Mouse (Mus musculus) midbrain, embryonic 16.5 days (tissue): ENCODE results near the gene Srf. TPM values are rescaled to one million over a fixed set of nuclear protein-coding genes. Genes with fewer than 3 reads are reported as not detected.

Source experiments
- ATAC-seq: fragments of 200-750 bp; cut with Nextera tagmentation; 2 replicates; pipeline ENCODE4 v1.8.0; 2017; ENCODE audit warnings: moderate TSS enrichment
- H3K27ac ChIP-seq: fragments of 300-500 bp; sonication (generic); 2 replicates; pipeline ENCODE4 v1.5.1; 2014; ENCODE audit warnings: mild to moderate bottlenecking, low read length, mixed read lengths
- H3K27me3 ChIP-seq: fragments of 300-500 bp; sonication (generic); 2 replicates; pipeline ENCODE4 v1.6.1; 2014; ENCODE audit warnings: low read depth, low read length, mixed read lengths; ENCODE audit not compliant: control insufficient read depth, insufficient read depth
- H3K36me3 ChIP-seq: fragments of 300-500 bp; sonication (generic); 2 replicates; pipeline ENCODE4 v1.6.1; 2014; ENCODE audit warnings: mild to moderate bottlenecking, low read length, moderate library complexity, mixed read lengths; ENCODE audit not compliant: control insufficient read depth, insufficient read depth
- H3K4me1 ChIP-seq: fragments of 300-500 bp; sonication (generic); 2 replicates; pipeline ENCODE4 v1.6.1; 2014; ENCODE audit warnings: mild to moderate bottlenecking, low read length, mixed read lengths; ENCODE audit not compliant: control insufficient read depth, insufficient read depth
- H3K4me2 ChIP-seq: fragments of 300-500 bp; sonication (generic); 2 replicates; pipeline ENCODE4 v1.6.1; 2014; ENCODE audit warnings: mild to moderate bottlenecking, low read length, mixed read lengths
- H3K4me3 ChIP-seq: fragments of 300-500 bp; sonication (generic); 2 replicates; pipeline ENCODE4 v1.5.1; 2014; ENCODE audit warnings: low read depth, mild to moderate bottlenecking, low read length, moderate library complexity, mixed read lengths
- H3K9ac ChIP-seq: fragments of 300-500 bp; sonication (generic); 2 replicates; pipeline ENCODE4 v1.6.1; 2014; ENCODE audit warnings: low read depth, low read length, mixed read lengths
- H3K9me3 ChIP-seq: fragments of 300-500 bp; sonication (generic); replicated peaks from 2 replicates; pipeline ENCODE4 v1.6.1; 2014; ENCODE audit warnings: mild to moderate bottlenecking, low read length, mixed read lengths; ENCODE audit not compliant: control insufficient read depth, poor library complexity, severe bottlenecking
- WGBS: fragments of 180-500 bp; shearing (Covaris S2); extraction: QIAGEN DNeasy Blood & Tissue Kit; methylation state at CpG from one replicate; pipeline ENCODE4 v1.1.7; 2014; 5-methylcytosine and 5-hydroxymethylcytosine counted together
- polyA plus RNA-seq: library from polyadenylated mRNA; unstranded; fragments of >200 nt; fragmentation: Nextera tagmentation; extraction: Ambion mirVana; gene quantifications from 2 replicates; pipeline ENCODE4 v1.2.1, GENCODE M21; 2015

Gene Srf
- polyA plus RNA-seq, result 3.0 and 3.2 TPM in 2 replicates

DNA sequence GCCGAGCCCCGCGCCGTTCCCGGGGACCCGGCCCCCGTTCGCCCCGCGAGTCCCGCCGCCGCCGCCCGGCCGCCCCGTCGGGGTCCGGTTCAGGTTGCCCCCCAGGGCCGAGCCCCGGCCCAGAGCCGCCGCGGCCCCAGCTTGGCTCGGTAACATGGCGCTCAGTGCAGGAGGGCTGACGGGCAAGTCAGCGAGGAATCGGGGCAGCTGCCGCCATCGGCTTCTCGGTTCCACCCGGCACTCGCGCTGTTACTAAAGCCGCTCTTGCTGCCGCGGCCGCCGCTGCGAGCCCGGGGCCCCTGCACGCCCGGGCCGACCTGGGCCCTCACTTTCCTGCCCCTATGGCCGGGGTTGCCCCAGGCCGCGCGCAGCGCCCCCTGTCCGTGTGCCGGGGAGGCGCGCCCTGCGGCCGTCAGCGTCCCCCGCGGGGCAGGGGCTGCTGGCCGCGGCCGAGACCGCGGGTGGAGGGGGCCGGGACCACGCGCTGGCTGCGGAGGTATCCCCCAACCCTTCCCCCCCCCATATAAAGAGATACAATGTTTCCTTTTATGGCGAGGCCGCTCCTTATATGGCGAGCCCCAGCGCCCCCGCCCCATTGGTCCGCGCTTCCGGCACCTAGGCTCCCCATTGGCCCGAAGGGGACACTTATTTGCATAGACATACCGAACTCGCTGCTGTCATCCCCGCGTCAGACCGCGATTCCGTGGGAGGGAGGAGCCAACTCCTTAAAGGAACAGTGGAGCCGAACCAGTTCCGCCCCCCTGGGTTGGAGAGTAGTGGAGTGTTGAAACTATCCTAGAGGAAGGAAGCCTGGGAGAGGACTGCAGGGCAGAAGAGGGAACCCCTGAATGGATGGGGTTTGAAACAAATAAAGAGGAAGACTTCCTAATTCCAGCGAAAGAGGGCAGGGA lies at the start of gene Srf:
Srf (minus strand) TSS at position 503 of the 911 bp plus-strand sequence.
- Histone ChIP-seq H3K4me3 (peak within 1 kb of the TSS; percentile 99), H3K27ac (peak within 1 kb of the TSS; percentile 96), H3K9me3 (no peaks in the 10 kb centered on the region), H3K27me3 (no peaks in the 10 kb centered on the region), H3K4me2 (peak within 1 kb of the TSS; percentile 96), H3K36me3 (peaks cover 7% of the 10 kb centered on the region), H3K9ac (peak within 1 kb of the TSS; percentile 99), H3K4me1 (peaks cover 36% of the 10 kb centered on the region)
- ATAC-seq, result peak; percentile 95
- under 1% methylated on average over 76 of the region's 87 CpGs for WGBS

GRCm38 (mm10) chr17:46605126-46605525 lies 49.2 kb upstream of the Srf start:
- H3K4me2 ChIP-seq, result no peak overlapping the region
- H3K36me3 ChIP-seq, result no peaks in the 10 kb centered on the region
- H3K9me3 ChIP-seq, result no peaks in the 10 kb centered on the region
- H3K27ac ChIP-seq, result peak overlapping the region; percentile 47; the same call in 1 of the 2 replicates
- peak overlapping the region; percentile 26; the same call in 1 of the 2 replicates for H3K9ac ChIP-seq
- H3K27me3 ChIP-seq, result no peaks in the 10 kb centered on the region
- H3K4me1 ChIP-seq, result peaks cover 13% of the 10 kb centered on the region; the same call in 1 of the 2 replicates
- H3K4me3 ChIP-seq, result no peak overlapping the region
- no peak for ATAC-seq
- 42% methylated on average over 5 of the region's 5 CpGs for WGBS

DNA sequence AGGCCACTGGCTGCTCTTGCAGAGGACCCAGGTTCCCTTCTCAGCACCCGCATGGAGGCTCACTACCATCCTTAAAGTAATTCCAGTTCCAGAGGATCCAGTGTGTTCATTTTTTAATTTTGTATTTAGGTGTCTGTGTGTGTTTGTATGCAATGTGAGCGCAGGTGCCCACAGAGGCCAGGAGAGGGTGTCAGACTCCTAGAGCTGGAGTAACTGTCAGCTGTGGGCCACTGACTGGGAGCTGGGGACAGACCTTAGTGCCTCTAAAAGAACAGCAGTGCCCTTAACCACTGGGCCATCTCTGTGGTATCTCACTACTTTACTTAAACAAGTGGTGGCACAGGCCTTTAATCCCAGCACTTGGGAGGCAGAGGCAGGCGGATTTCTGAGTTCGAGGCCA lies 47.3 kb upstream of the Srf start:
- Histone ChIP-seq H3K4me1 (peaks cover 13% of the 10 kb centered on the region; the same call in 1 of the 2 replicates), H3K4me2 (no peak overlapping the region), H3K36me3 (no peaks in the 10 kb centered on the region), H3K27ac (no peak overlapping the region), H3K4me3 (no peak overlapping the region), H3K27me3 (no peaks in the 10 kb centered on the region), H3K9ac (no peak overlapping the region), H3K9me3 (no peaks in the 10 kb centered on the region)
- WGBS, result 95% methylated on average over 4 of the region's 4 CpGs
- ATAC-seq, result no peak

GRCm38 (mm10) chr17:46602212-46602611 lies 46.2 kb upstream of the Srf start:
- no peak overlapping the region for H3K4me3 ChIP-seq
- H3K27ac ChIP-seq, result no peak overlapping the region
- no peak overlapping the region for H3K9ac ChIP-seq
- no peaks in the 10 kb centered on the region for H3K27me3 ChIP-seq
- peaks cover 13% of the 10 kb centered on the region; the same call in 1 of the 2 replicates for H3K4me1 ChIP-seq
- WGBS, result 85% methylated on average over 9 of the region's 9 CpGs
- no peaks in the 10 kb centered on the region for H3K36me3 ChIP-seq
- no peak for ATAC-seq
- no peak overlapping the region for H3K4me2 ChIP-seq
- no peaks in the 10 kb centered on the region for H3K9me3 ChIP-seq

DNA sequence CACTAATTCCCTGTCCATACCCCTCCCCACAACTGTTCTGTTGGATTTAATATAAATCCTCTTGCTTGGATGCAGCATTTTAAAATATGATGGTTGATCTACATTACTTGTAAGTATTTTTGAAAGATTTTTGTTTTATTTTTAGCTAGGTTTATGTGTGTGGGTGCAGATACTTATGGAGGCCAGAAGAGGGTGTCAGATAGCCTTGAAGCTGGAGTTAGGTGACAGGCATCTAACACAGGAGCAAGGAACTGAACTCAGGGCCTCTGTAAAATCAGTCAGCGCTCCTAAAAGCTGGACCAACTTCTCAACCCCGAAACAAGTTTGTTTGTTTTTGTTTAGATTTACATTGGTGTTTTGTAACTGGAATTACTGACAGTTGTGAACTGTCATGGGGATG lies 44.6 kb upstream of the Srf start:
- no peak overlapping the region for H3K4me3 ChIP-seq
- no peaks in the 10 kb centered on the region for H3K36me3 ChIP-seq
- 98% methylated on average over 2 of the region's 2 CpGs for WGBS
- H3K4me2 ChIP-seq, result no peak overlapping the region
- no peak overlapping the region for H3K27ac ChIP-seq
- H3K4me1 ChIP-seq, result peaks cover 11% of the 10 kb centered on the region; the same call in 1 of the 2 replicates
- H3K27me3 ChIP-seq, result no peaks in the 10 kb centered on the region
- H3K9ac ChIP-seq, result no peak overlapping the region
- no peak for ATAC-seq
- H3K9me3 ChIP-seq, result no peaks in the 10 kb centered on the region

GRCm38 (mm10) chr17:46598963-46599362 lies 43.0 kb upstream of the Srf start:
- ATAC-seq, result no peak
- 86% methylated on average over 4 of the region's 4 CpGs for WGBS
- H3K4me2 ChIP-seq, result no peak overlapping the region
- H3K4me1 ChIP-seq, result no peaks in the 10 kb centered on the region
- no peak overlapping the region for H3K9ac ChIP-seq
- H3K27ac ChIP-seq, result no peak overlapping the region
- H3K36me3 ChIP-seq, result no peaks in the 10 kb centered on the region
- no peaks in the 10 kb centered on the region for H3K27me3 ChIP-seq
- H3K4me3 ChIP-seq, result no peak overlapping the region
- H3K9me3 ChIP-seq, result no peaks in the 10 kb centered on the region

GRCm38 (mm10) chr17:46597956-46598355 lies 42.0 kb upstream of the Srf start:
- Histone ChIP-seq H3K4me2 (no peak overlapping the region), H3K36me3 (no peaks in the 10 kb centered on the region), H3K4me3 (no peak overlapping the region), H3K27ac (no peak overlapping the region), H3K9me3 (no peaks in the 10 kb centered on the region), H3K4me1 (no peaks in the 10 kb centered on the region), H3K9ac (no peak overlapping the region), H3K27me3 (no peaks in the 10 kb centered on the region)
- ATAC-seq, result no peak
- 89% methylated on average over 11 of the region's 11 CpGs for WGBS

- 81% methylated on average over 6 of the region's 6 CpGs for WGBS
- 0 out of 2 replicates have a peak overlapping the region, but pooled peaks have one; percentile 7 for H3K27ac ChIP-seq
- H3K9me3 ChIP-seq, result no peaks in the 10 kb centered on the region
- no peak for ATAC-seq
- H3K4me2 ChIP-seq, result no peak overlapping the region
- H3K4me1 ChIP-seq, result no peaks in the 10 kb centered on the region
- H3K36me3 ChIP-seq, result 0 out of 2 replicates have a peak, but pooled peaks cover under 1% of the 10 kb centered on the region
- H3K4me3 ChIP-seq, result no peak overlapping the region
- H3K27me3 ChIP-seq, result no peaks in the 10 kb centered on the region
- no peak overlapping the region for H3K9ac ChIP-seq
Observed at GRCm38 (mm10) chr17:46595336-46595735, 39.4 kb upstream of the Srf start.

- H3K27me3 ChIP-seq, result no peaks in the 10 kb centered on the region
- no peaks in the 10 kb centered on the region for H3K9me3 ChIP-seq
- H3K4me1 ChIP-seq, result no peaks in the 10 kb centered on the region
- H3K27ac ChIP-seq, result no peak overlapping the region
- H3K36me3 ChIP-seq, result 0 out of 2 replicates have a peak, but pooled peaks cover 3% of the 10 kb centered on the region
- no peak overlapping the region for H3K4me2 ChIP-seq
- no peak for ATAC-seq
- WGBS, result 49% methylated on average over 9 of the region's 9 CpGs
- no peak overlapping the region for H3K4me3 ChIP-seq
- no peak overlapping the region for H3K9ac ChIP-seq
Observed at GRCm38 (mm10) chr17:46594606-46595005, 38.6 kb upstream of the Srf start.
